Mouse (Mus musculus) liver, postnatal 0 days (tissue): ENCODE data around the gene Camta1. TPM values are rescaled to one million over a fixed set of nuclear protein-coding genes. Genes with fewer than 3 reads are reported as not detected.

Experiments
- ATAC-seq: fragments of 200-750 bp; cut with Nextera tagmentation; 2 replicates; pipeline ENCODE4 v1.8.0; 2017; ENCODE audit warnings: mild to moderate bottlenecking, moderate library complexity
- DNase-seq: peaks from one replicate; pipeline ENCODE4 v3.0.0-alpha.2; 2016
- H3K27ac ChIP-seq: fragments of 300-500 bp; sonication (generic); 2 replicates; pipeline ENCODE4 v1.5.1; 2014; ENCODE audit warnings: antibody characterized with exemption, moderate library complexity, mild to moderate bottlenecking, low read depth
- H3K27me3 ChIP-seq: fragments of 300-500 bp; sonication (generic); 2 replicates; pipeline ENCODE4 v1.6.1; 2014; ENCODE audit warnings: low read length, control low read depth, mixed read lengths; ENCODE audit not compliant: insufficient read depth
- H3K36me3 ChIP-seq: fragments of 300-500 bp; sonication (generic); replicated peaks from 2 replicates; pipeline ENCODE4 v1.6.1; 2014; ENCODE audit warnings: mild to moderate bottlenecking, control low read depth, low read length, moderate library complexity, mixed read lengths; ENCODE audit not compliant: insufficient read depth
- H3K4me1 ChIP-seq: fragments of 300-500 bp; sonication (generic); 2 replicates; pipeline ENCODE4 v1.6.1; 2014; ENCODE audit warnings: antibody characterized with exemption, mild to moderate bottlenecking, control low read depth; ENCODE audit not compliant: insufficient read depth
- H3K4me2 ChIP-seq: fragments of 300-500 bp; sonication (generic); 2 replicates; pipeline ENCODE4 v1.6.1; 2014; ENCODE audit warnings: low read depth, mild to moderate bottlenecking, low read length, moderate library complexity, mixed read lengths
- H3K4me3 ChIP-seq: fragments of 300-500 bp; sonication (generic); 2 replicates; pipeline ENCODE4 v1.5.1; 2014; ENCODE audit warnings: low read depth, low read length
- H3K9ac ChIP-seq: fragments of 300-500 bp; sonication (generic); replicated peaks from 2 replicates; pipeline ENCODE4 v1.6.1; 2014; ENCODE audit warnings: mild to moderate bottlenecking, moderate library complexity
- H3K9me3 ChIP-seq: fragments of 300-500 bp; sonication (generic); 2 replicates; pipeline ENCODE4 v1.6.1; 2016; ENCODE audit warnings: mild to moderate bottlenecking, control low read depth, low read length, mixed read lengths
- CTCF ChIP-seq: sonication (generic); IDR thresholded peaks from 2 replicates; pipeline ENCODE4 v1.5.1; 2016; ENCODE audit warnings: antibody characterized with exemption, low read depth
- EP300 ChIP-seq: IDR thresholded peaks from 2 replicates; pipeline ENCODE4 v1.6.1; 2016; ENCODE audit warnings: antibody characterized with exemption, low read depth, mild to moderate bottlenecking
- WGBS: fragments of 180-500 bp; shearing (Covaris S2); extraction: QIAGEN DNeasy Blood & Tissue Kit; methylation state at CpG from one replicate; pipeline ENCODE4 v1.1.7; 2014; ENCODE audit not compliant: insufficient replicate concordance; 5-methylcytosine and 5-hydroxymethylcytosine counted together
- polyA plus RNA-seq: library from polyadenylated mRNA; unstranded; fragments of >200 nt; fragmentation: Nextera tagmentation; extraction: Ambion mirVana; gene quantifications from 2 replicates; pipeline ENCODE4 v1.2.1, GENCODE M21; 2015

The Camta1 gene
- polyA plus RNA-seq, 1 experiment from 2014 or later = 48.3 TPM

GRCm38 (mm10) chr4:151682831-151683488, 178.7 kb downstream of the Camta1 start:
- 76% methylated on average over 12 of the region's 12 CpGs for WGBS

DNA sequence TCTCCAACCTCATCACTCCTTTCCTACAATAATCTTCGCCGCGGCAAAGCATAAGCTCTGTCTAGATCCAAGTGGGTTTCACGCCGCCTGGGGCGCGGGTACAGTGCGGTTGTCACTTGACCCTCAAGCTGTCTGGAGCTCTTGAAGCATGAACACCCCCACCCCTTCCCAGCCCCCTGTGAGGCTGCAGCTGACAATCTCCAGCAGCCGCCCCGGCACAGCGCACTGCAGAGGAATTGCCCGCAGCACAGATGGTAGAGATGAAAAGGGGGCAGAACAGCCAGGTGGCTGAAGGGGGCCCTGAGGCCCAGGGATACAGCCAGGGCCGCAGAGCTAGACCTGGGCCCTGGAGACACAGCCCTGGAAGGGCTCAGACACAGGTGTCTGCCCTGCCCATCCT, 189.2 kb downstream of the Camta1 start:
- no peak overlapping the region for H3K9ac ChIP-seq
- no peak overlapping the region for H3K27ac ChIP-seq
- 87% methylated on average over 13 of the region's 13 CpGs for WGBS
- TF ChIP-seq CTCF (no peak), EP300 (no peak)
- ATAC-seq = no peak
- H3K9me3 ChIP-seq = no peaks in the 10 kb centered on the region
- H3K4me2 ChIP-seq = no peak overlapping the region
- H3K4me1 ChIP-seq = no peaks in the 10 kb centered on the region
- H3K27me3 ChIP-seq = no peaks in the 10 kb centered on the region
- no peaks in the 10 kb centered on the region for H3K36me3 ChIP-seq
- no peak overlapping the region for H3K4me3 ChIP-seq
- no peak for DNase-seq

More at GRCm38 (mm10) chr4:151682831-151683488, 178.7 kb downstream of the Camta1 start:
- DNase-seq (no peak), ATAC-seq (no peak)
- Histone ChIP-seq H3K9me3 (0 out of 2 replicates have a peak, but pooled peaks cover 3% of the 10 kb centered on the region), H3K27me3 (no peaks in the 10 kb centered on the region), H3K4me3 (no peak overlapping the region), H3K36me3 (no peaks in the 10 kb centered on the region), H3K9ac (no peak overlapping the region), H3K4me2 (no peak overlapping the region), H3K4me1 (no peaks in the 10 kb centered on the region), H3K27ac (no peak overlapping the region)
- no peak for TF ChIP-seq EP300
- peak; percentile 31; the same call in 1 of the 2 replicates for TF ChIP-seq CTCF

DNA sequence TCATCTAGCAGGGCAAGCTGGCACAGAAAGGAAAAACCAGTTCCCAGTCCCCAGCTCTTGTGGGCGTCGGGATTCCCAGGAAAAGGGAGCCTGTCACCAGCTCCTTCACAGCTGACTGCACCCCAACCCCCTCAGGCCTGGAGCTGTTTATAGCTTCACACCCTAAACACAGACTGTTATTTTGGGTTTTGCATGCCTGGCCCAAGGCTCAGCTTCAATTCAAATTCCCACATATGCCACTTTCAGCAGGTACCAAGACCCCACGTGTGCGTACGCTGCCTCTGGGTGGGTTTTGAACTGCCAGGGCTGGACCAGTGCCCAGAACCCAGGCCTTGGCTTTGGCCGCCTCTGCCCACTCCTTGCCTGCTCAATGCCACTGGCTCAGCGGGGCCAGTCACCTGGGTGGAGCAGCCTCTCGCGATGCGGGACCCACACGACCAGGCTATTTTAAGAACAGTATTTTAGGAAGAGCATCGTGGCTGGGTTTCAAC, 195.2 kb downstream of the Camta1 start:
- Histone ChIP-seq H3K9me3 (no peaks in the 10 kb centered on the region), H3K4me1 (no peaks in the 10 kb centered on the region), H3K9ac (no peak overlapping the region), H3K27me3 (no peaks in the 10 kb centered on the region), H3K4me2 (no peak overlapping the region), H3K27ac (no peak overlapping the region), H3K4me3 (no peak overlapping the region), H3K36me3 (no peaks in the 10 kb centered on the region)
- ATAC-seq (no peak), DNase-seq (no peak)
- 69% methylated on average over 12 of the region's 12 CpGs for WGBS
- TF ChIP-seq CTCF = no peak
- TF ChIP-seq EP300 = no peak

GRCm38 (mm10) chr4:151661486-151661885, 200.2 kb downstream of the Camta1 start:
- no peak overlapping the region for H3K9ac ChIP-seq
- no peaks in the 10 kb centered on the region for H3K36me3 ChIP-seq
- H3K27me3 ChIP-seq = no peaks in the 10 kb centered on the region
- no peak overlapping the region for H3K4me3 ChIP-seq
- ATAC-seq (no peak), DNase-seq (no peak)
- no peaks in the 10 kb centered on the region for H3K9me3 ChIP-seq
- TF ChIP-seq CTCF = no peak
- TF ChIP-seq EP300 = no peak
- no peaks in the 10 kb centered on the region for H3K4me1 ChIP-seq
- H3K4me2 ChIP-seq = no peak overlapping the region
- H3K27ac ChIP-seq = no peak overlapping the region
- WGBS = 79% methylated on average over 9 of the region's 9 CpGs

DNA sequence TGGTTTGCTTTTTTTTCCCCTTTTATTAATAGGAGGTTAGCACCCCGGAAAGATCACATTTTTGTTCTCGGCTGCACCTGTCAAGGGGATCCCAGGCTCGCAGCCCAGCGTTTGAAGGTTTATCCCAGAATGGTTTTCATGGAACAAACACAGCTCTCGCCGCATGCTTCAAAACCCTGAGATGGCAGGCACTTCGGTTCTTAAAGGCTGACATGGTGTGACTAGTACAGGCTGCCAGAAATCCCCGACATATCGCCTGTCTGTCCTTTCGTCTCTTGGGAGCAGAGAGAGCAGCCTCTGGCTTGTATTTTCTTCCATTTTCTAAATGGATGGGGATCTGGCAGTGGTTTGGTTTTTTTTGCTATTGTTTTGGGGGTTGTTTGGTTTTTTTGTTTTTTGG, 205.2 kb downstream of the Camta1 start:
- TF ChIP-seq CTCF (no peak), EP300 (no peak)
- no peak for DNase-seq
- Histone ChIP-seq H3K36me3 (no peaks in the 10 kb centered on the region), H3K27ac (no peak overlapping the region), H3K27me3 (no peaks in the 10 kb centered on the region), H3K9ac (no peak overlapping the region), H3K4me3 (no peak overlapping the region), H3K4me2 (no peak overlapping the region), H3K9me3 (no peaks in the 10 kb centered on the region), H3K4me1 (no peaks in the 10 kb centered on the region)
- 76% methylated on average over 10 of the region's 10 CpGs for WGBS
- no peak for ATAC-seq

DNA sequence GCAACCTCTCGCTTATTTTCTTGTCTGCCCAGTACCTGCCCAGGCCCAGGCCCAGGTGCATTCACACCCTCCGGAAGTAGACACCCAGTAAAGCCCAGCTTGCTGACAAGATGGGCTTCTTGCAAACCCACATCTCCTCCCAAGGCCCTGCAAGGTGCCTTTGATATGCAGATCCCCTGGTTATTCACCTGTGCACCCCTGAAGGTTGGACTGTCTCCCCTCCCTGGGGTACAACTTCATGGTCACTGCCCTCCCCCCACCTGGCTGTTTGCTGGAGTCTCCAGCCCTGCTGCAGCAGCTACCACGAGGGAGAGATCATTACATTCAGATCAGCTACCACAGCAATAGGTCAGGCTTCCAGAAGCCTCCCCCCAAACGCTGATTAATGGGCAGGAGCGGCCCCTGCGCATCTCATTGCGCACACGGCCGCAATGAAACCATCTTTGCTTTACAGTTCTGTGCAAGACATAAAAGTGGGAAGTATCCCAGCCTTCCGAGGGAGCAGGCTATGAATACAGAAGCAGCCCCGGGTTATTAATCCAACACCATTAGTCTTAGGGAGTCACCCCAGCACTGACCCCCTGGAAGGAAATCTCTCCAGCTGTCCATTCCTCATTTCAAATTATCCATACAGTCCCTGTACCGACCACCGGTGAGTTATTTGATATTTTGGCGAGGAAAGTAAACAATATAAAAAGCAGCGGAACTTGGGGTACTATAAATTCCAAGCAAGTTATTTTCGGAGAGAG, 205.9 kb downstream of the Camta1 start:
- no peak for TF ChIP-seq EP300
- TF ChIP-seq CTCF = no peak
- no peak for ATAC-seq
- WGBS = 65% methylated on average over 16 of the region's 16 CpGs
- Histone ChIP-seq H3K27ac (no peak overlapping the region), H3K9ac (no peak overlapping the region), H3K4me2 (no peak overlapping the region), H3K9me3 (no peaks in the 10 kb centered on the region), H3K36me3 (no peaks in the 10 kb centered on the region), H3K27me3 (no peaks in the 10 kb centered on the region), H3K4me1 (no peaks in the 10 kb centered on the region), H3K4me3 (no peak overlapping the region)
- no peak for DNase-seq
